Mouse (Mus musculus) adrenal gland, adult 18-20 months (tissue): ENCODE data around the gene Wdr41. TPM values are rescaled to one million over a fixed set of nuclear protein-coding genes. Genes with fewer than 3 reads are reported as not detected.
A peak's percentile ranks its signal among the peaks of the same experiment; 100 is the strongest.

ENCODE experiments used
- DNase-seq, 2 experiments: peaks; one replicate each; pipeline ENCODE4 v3.0.0; 2021 to 2022; ENCODE audit warnings: low spot score in 2 of 2
- total RNA-seq, 2 experiments: library from RNA; stranded (reverse); gene quantifications; 1 replicate in 1 of 2; 2 replicates in 1 of 2; pipeline ENCODE4 v1.2.3; 2021

The Wdr41 gene
- total RNA-seq, 2 experiments from 2014 or later: 16.9 to 18.4 TPM

- DNase-seq: peak in 1 of 2 experiments; percentile 47
Observed at GRCm38 (mm10) chr13:95034094-95034493, 58.0 kb downstream of the Wdr41 start.

GRCm38 (mm10) chr13:95034715-95035114 lies 58.6 kb downstream of the Wdr41 start:
- DNase-seq: no peak

GRCm38 (mm10) chr13:95038200-95038599 lies 62.1 kb downstream of the Wdr41 start:
- DNase-seq: no peak

GRCm38 (mm10) chr13:95040140-95040738 lies 64.1 kb downstream of the Wdr41 start:
- DNase-seq: no peak

- DNase-seq: no peak
Observed at GRCm38 (mm10) chr13:95044108-95044507, 68.0 kb downstream of the Wdr41 start.

GRCm38 (mm10) chr13:95050398-95050797 lies 74.3 kb downstream of the Wdr41 start:
- no peak for DNase-seq

- DNase-seq: no peak
Observed at GRCm38 (mm10) chr13:95052421-95052820, 76.3 kb downstream of the Wdr41 start.

GRCm38 (mm10) chr13:95055742-95056388 lies 79.7 kb downstream of the Wdr41 start:
- no peak for DNase-seq

GRCm38 (mm10) chr13:95056501-95057280 lies 80.5 kb downstream of the Wdr41 start:
- no peak for DNase-seq

GRCm38 (mm10) chr13:95058885-95059284 lies 82.7 kb downstream of the Wdr41 start:
- peak in 1 of 2 experiments; percentile 35 for DNase-seq

GRCm38 (mm10) chr13:95063390-95064017 lies 87.4 kb downstream of the Wdr41 start:
- DNase-seq: no peak

GRCm38 (mm10) chr13:95067854-95068253 lies 91.7 kb downstream of the Wdr41 start:
- DNase-seq: no peak

- no peak for DNase-seq
Observed at GRCm38 (mm10) chr13:95070268-95070667, 94.1 kb downstream of the Wdr41 start.

Other genes with a start within 250 kb of the Wdr41 start
- gene Tbca, start 187.4 kb upstream of the Wdr41 start, total RNA-seq: 100 to 1,000 TPM; 204 to 227 TPM
- gene Otp, start 100.7 kb upstream of the Wdr41 start, total RNA-seq: not detected